Mouse (Mus musculus): ENCODE measurements around the gene Cbr1. TPM values are rescaled to one million over a fixed set of nuclear protein-coding genes. Genes with fewer than 3 reads are reported as not detected.

The Cbr1 gene
- polyA plus RNA-seq, 1 experiment from 2014 or later: 132 TPM

GRCm38 (mm10) chr16:93627761-93628400 lies 22.2 kb downstream of the Cbr1 start, which contains the start of gene Gm5678:
Gene Gm5678, plus strand, starts transcription at chr16:93628097.
- no peak within 1 kb of the TSS for H3K4me3 ChIP-seq
- no peaks in the 10 kb centered on the region for H3K4me1 ChIP-seq
- H3K36me3 ChIP-seq: no peaks in the 10 kb centered on the region
- H3K4me2 ChIP-seq (replicated peaks): no peak within 1 kb of the TSS
- ATAC-seq (ENCODE audit: insufficient number of reproducible peaks, insufficient read depth, low FRiP score, low TSS enrichment): no peak
- 74% methylated on average over 23 of the region's 23 CpGs for WGBS
- no peak within 1 kb of the TSS for H3K9ac ChIP-seq
- H3K9me3 ChIP-seq: no peaks in the 10 kb centered on the region
- H3K27me3 ChIP-seq: no peaks in the 10 kb centered on the region
- H3K27ac ChIP-seq: no peak within 1 kb of the TSS

DNA sequence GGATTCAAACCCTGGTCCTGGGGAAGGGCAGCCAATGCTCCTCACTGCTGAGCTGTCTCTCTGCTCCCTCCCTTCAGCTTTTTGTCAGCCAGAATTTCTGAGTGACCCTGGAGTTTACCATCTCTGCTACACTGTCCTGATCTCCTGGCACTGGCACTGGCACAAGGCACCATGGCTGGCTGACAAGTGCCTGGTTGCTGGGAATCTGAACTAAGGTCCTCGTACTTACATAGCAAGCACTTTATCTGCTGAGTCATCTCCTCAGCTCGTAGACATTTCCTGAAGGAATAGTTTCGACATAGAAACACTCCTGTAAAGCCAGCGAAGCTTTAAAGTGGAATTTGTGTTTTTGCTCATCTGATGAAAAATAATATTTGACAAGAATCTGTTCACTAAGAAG lies 38.4 kb downstream of the Cbr1 start:
- no peak overlapping the region for H3K27ac ChIP-seq
- H3K27me3 ChIP-seq: no peaks in the 10 kb centered on the region
- H3K9ac ChIP-seq: no peak overlapping the region
- WGBS: 74% methylated on average over 4 of the region's 4 CpGs
- H3K36me3 ChIP-seq: no peaks in the 10 kb centered on the region
- H3K4me2 ChIP-seq (replicated peaks): no peak overlapping the region
- no peaks in the 10 kb centered on the region for H3K4me1 ChIP-seq
- no peaks in the 10 kb centered on the region for H3K9me3 ChIP-seq
- H3K4me3 ChIP-seq: no peak overlapping the region
- ATAC-seq (ENCODE audit: insufficient number of reproducible peaks, insufficient read depth, low FRiP score, low TSS enrichment): no peak

DNA sequence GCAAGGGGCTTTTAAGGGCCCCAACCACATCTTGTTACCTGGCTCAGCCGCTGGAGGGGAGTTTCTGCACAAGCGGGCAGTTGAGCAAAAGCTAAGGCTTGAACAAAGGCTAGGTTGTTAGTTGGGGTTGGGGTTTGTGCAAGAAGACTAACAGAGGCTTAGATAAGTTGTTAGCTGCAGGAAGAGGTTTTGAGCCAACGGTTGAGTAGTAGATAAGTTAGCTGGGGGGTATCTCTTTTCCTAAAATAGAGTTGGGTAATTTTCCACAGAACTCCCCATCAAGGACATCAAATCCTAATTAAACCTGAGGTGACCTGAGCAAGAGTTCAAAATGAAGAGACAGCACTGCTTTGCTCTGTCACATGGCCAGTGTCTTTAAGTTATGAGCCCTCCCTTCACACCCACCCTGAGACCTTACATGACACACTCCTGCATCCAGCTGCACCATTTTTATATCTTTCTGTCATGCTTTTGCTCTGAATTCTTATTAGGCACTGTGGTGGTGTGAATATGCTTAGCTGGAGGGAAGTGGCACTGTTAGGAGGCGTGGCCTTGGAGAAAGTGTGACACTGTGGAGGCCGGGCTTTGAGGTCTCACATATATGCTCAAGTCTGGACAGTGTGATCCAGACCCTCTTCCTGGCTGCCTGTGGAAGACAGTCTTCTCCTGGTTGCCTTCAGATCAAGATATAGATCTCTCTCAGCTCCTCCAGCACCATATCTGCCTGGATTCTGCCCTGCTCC lies 43.0 kb downstream of the Cbr1 start:
- H3K9me3 ChIP-seq: no peaks in the 10 kb centered on the region
- no peak for ATAC-seq (ENCODE audit: insufficient number of reproducible peaks, insufficient read depth, low FRiP score, low TSS enrichment)
- WGBS: 75% methylated on average over 5 of the region's 5 CpGs

More for the DNA sequence above, 43.0 kb downstream of the Cbr1 start:
- no peaks in the 10 kb centered on the region for H3K36me3 ChIP-seq
- no peaks in the 10 kb centered on the region for H3K4me1 ChIP-seq
- H3K4me2 ChIP-seq (replicated peaks): no peak overlapping the region
- H3K9ac ChIP-seq: no peak overlapping the region
- no peak overlapping the region for H3K27ac ChIP-seq
- H3K4me3 ChIP-seq: no peak overlapping the region
- no peaks in the 10 kb centered on the region for H3K27me3 ChIP-seq

Other genes starting within 250 kb of the Cbr1 start
- gene Setd4, start 1.8 kb upstream of the Cbr1 start, polyA plus RNA-seq (2016; fragmentation: Nextera tagmentation; extraction: Ambion mirVana): 20.8 and 23.1 TPM in 2 replicates
- gene Gm5678, start 22.2 kb downstream of the Cbr1 start, polyA plus RNA-seq (2016; fragmentation: Nextera tagmentation; extraction: Ambion mirVana): not detected in 2 replicates
- gene Cbr3, start 77.4 kb downstream of the Cbr1 start, polyA plus RNA-seq (2016; fragmentation: Nextera tagmentation; extraction: Ambion mirVana): 3.3 and 4.4 TPM in 2 replicates
- gene Dop1b, start 106.1 kb downstream of the Cbr1 start, polyA plus RNA-seq (2016; fragmentation: Nextera tagmentation; extraction: Ambion mirVana): 11.9 and 12.2 TPM in 2 replicates
- gene Morc3, start 226.3 kb downstream of the Cbr1 start, polyA plus RNA-seq (2016; fragmentation: Nextera tagmentation; extraction: Ambion mirVana): 36.9 and 42.3 TPM in 2 replicates